8 mouse cellular contexts compared by ENCODE assay signal in genomic region chr5:24779881-24780512, GRCm38 (mm10). TPM values are rescaled to one million over a fixed set of nuclear protein-coding genes. Genes with fewer than 3 reads are reported as not detected.
DNase-seq lines count a peak whose midpoint lies in the region; ATAC-seq and TF ChIP-seq lines count a peak whose summit lies in the region.

No protein-coding gene starts in this region.

- H3K4me2 ChIP-seq in midbrain, postnatal 0 days (ENCODE audit: low read depth, low read length, poor library complexity, severe bottlenecking), result no peak overlapping the region
- no peak overlapping the region for H3K4me2 ChIP-seq in intestine, embryonic 14.5 days (ENCODE audit: low read length)

- 48% methylated on average over 15 of the region's 15 CpGs for WGBS in midbrain, postnatal 0 days
- 50% methylated on average over 15 of the region's 15 CpGs for WGBS in midbrain, embryonic 10.5 days
- WGBS in intestine, embryonic 14.5 days, result 51% methylated on average over 15 of the region's 15 CpGs

- no peak overlapping the region for H3K4me3 ChIP-seq in midbrain, postnatal 0 days (ENCODE audit: low read depth, low read length)
- no peak overlapping the region for H3K4me3 ChIP-seq in midbrain, embryonic 10.5 days
- no peak overlapping the region for H3K4me3 ChIP-seq in intestine, embryonic 14.5 days (ENCODE audit: low read depth, low read length)

- H3K36me3 ChIP-seq in midbrain, postnatal 0 days (ENCODE audit: insufficient read depth, low read length), result no peaks in the 10 kb centered on the region
- H3K36me3 ChIP-seq in midbrain, embryonic 10.5 days, result no peaks in the 10 kb centered on the region
- H3K36me3 ChIP-seq in intestine, embryonic 14.5 days (ENCODE audit: control insufficient read depth, insufficient read depth, low read length), result no peaks in the 10 kb centered on the region

- DNase-seq in midbrain, postnatal 0 days (ENCODE audit: low spot score), result no peak
- DNase-seq in midbrain, embryonic 10.5 days (ENCODE audit: low spot score), result no peak
- DNase-seq in embryo, embryonic 9.5 days (ENCODE audit: extremely low spot score), result peak; percentile 53
- DNase-seq in intestine, embryonic 14.5 days (ENCODE audit: low spot score), result no peak
- DNase-seq in mesoderm, embryonic 11.5 days (ENCODE audit: low read depth, low spot score), result peak; percentile 51
- no peak for DNase-seq in layer of hippocampus, postnatal 10 days (ENCODE audit: low spot score in 2 of 2)
- DNase-seq in urinary bladder, postnatal 36 days (ENCODE audit: low spot score in 2 of 2), result no peak

- no peak for ATAC-seq in midbrain, postnatal 0 days (ENCODE audit: low FRiP score)
- ATAC-seq in activated CD4-positive, CD25-positive, alpha-beta regulatory T cell, adult 4 months, result peak; percentile 25
- 0 out of 2 replicates have a peak, but pooled peaks have one; percentile 19 for ATAC-seq in intestine, embryonic 14.5 days (replicated peaks; ENCODE audit: low FRiP score, low TSS enrichment, low read depth)

- no peak overlapping the region for H3K27ac ChIP-seq in midbrain, postnatal 0 days (ENCODE audit: low read depth, low read length)
- no peak overlapping the region for H3K27ac ChIP-seq in midbrain, embryonic 10.5 days (replicated peaks)
- H3K27ac ChIP-seq in intestine, embryonic 14.5 days (ENCODE audit: low read depth), result no peak overlapping the region

- no peak overlapping the region for H3K9ac ChIP-seq in midbrain, postnatal 0 days (replicated peaks; ENCODE audit: low read length, poor library complexity, severe bottlenecking)
- no peak overlapping the region for H3K9ac ChIP-seq in intestine, embryonic 14.5 days (ENCODE audit: low read length)

- TF ChIP-seq CTCF in midbrain, postnatal 0 days (IDR thresholded peaks at IDR 0.05), result peak; percentile 76

- peaks cover 3% of the 10 kb centered on the region; the same call in 1 of the 2 replicates for H3K27me3 ChIP-seq in midbrain, postnatal 0 days (ENCODE audit: insufficient read depth, low read length)
- peaks cover 23% of the 10 kb centered on the region for H3K27me3 ChIP-seq in midbrain, embryonic 10.5 days (ENCODE audit: low read depth, poor library complexity, severe bottlenecking)
- 0 out of 2 replicates have a peak, but pooled peaks cover 3% of the 10 kb centered on the region for H3K27me3 ChIP-seq in intestine, embryonic 14.5 days (replicated peaks; ENCODE audit: control insufficient read depth, insufficient read depth, low read length)

- no peaks in the 10 kb centered on the region for H3K9me3 ChIP-seq in midbrain, postnatal 0 days (ENCODE audit: low read length)
- H3K9me3 ChIP-seq in midbrain, embryonic 10.5 days (replicated peaks), result peaks cover 10% of the 10 kb centered on the region
- H3K9me3 ChIP-seq in intestine, embryonic 14.5 days (ENCODE audit: control insufficient read depth, low read length), result no peaks in the 10 kb centered on the region

- H3K4me1 ChIP-seq in midbrain, postnatal 0 days (ENCODE audit: insufficient read depth, low read length), result no peaks in the 10 kb centered on the region
- H3K4me1 ChIP-seq in midbrain, embryonic 10.5 days, result peaks cover 18% of the 10 kb centered on the region
- 0 out of 2 replicates have a peak, but pooled peaks cover 7% of the 10 kb centered on the region for H3K4me1 ChIP-seq in intestine, embryonic 14.5 days (replicated peaks; ENCODE audit: control insufficient read depth, insufficient read depth, low read length)

RNA-seq across cellular contexts. Expression of gene Crygn, which starts 22.2 kb away (rescaled TPM):
- not detected in 2 replicates for total RNA-seq in midbrain, postnatal 0 days (2014; rRNA removed)
- polyA plus RNA-seq in midbrain, postnatal 0 days (2015; fragmentation: Nextera tagmentation; extraction: Ambion mirVana), result 2.1 and 5.0 TPM in 2 replicates
- polyA plus RNA-seq in midbrain, embryonic 10.5 days (2016; fragmentation: Nextera tagmentation; extraction: Ambion mirVana), result 1.1 TPM in 1 of 2 replicates, not detected in the other
- polyA plus RNA-seq in activated CD4-positive, CD25-positive, alpha-beta regulatory T cell, adult 4 months (2017; shearing (Covaris generic)), result 1 to 10 TPM in 1 of 2 experiments, not detected in 1; 6.8 TPM
- 1.3 and 2.3 TPM in 2 replicates for polyA plus RNA-seq in intestine, embryonic 14.5 days (2014; fragmentation: Nextera tagmentation; extraction: Ambion mirVana)
- 1 to 10 TPM; 1.5 to 1.8 TPM for total RNA-seq in layer of hippocampus, postnatal 10 days (2021)

RNA-seq across cellular contexts. Expression of gene Wdr86, which starts 49.5 kb away (rescaled TPM):
- total RNA-seq in midbrain, postnatal 0 days (2014; rRNA removed), result 13.4 and 16.5 TPM in 2 replicates
- 6.7 and 7.0 TPM in 2 replicates for polyA plus RNA-seq in midbrain, postnatal 0 days (2015; fragmentation: Nextera tagmentation; extraction: Ambion mirVana)
- 13.9 and 15.2 TPM in 2 replicates for polyA plus RNA-seq in midbrain, embryonic 10.5 days (2016; fragmentation: Nextera tagmentation; extraction: Ambion mirVana)
- under 1 TPM; 0.15 to 0.46 TPM for polyA plus RNA-seq in activated CD4-positive, CD25-positive, alpha-beta regulatory T cell, adult 4 months (2017; shearing (Covaris generic))
- polyA plus RNA-seq in intestine, embryonic 14.5 days (2014; fragmentation: Nextera tagmentation; extraction: Ambion mirVana), result 17.6 and 18.7 TPM in 2 replicates
- 1 to 10 TPM; 1.5 to 2.4 TPM for total RNA-seq in layer of hippocampus, postnatal 10 days (2021)

Comparison
In these comparisons a context has a peak if more than half of its experiments do, and no peak if none do; other contexts are left out.
1. DNase-seq: peak in embryo, embryonic 9.5 days (single experiment) and mesoderm, embryonic 11.5 days (single experiment); none in midbrain, postnatal 0 days (single experiment), midbrain, embryonic 10.5 days (single experiment), intestine, embryonic 14.5 days (single experiment), layer of hippocampus, postnatal 10 days (0 of 2) and urinary bladder, postnatal 36 days (0 of 2).